10 mouse cellular contexts compared by ENCODE assay signal in genomic region chr7:88320628-88321336, GRCm38 (mm10). TPM values are rescaled to one million over a fixed set of nuclear protein-coding genes. Genes with fewer than 3 reads are reported as not detected.
A peak's percentile ranks its signal among the peaks of the same experiment; 100 is the strongest.
DNase-seq lines count a peak whose midpoint lies in the region; ATAC-seq and TF ChIP-seq lines count a peak whose summit lies in the region.
"Had no signal": no experiment of that assay in that cellular context is flagged by ENCODE, and none has a peak within 500 bp of the region (broad histone marks: within the 10 kb centered on the region; RNA-seq: fewer than 3 reads in every experiment).

No protein-coding gene starts in this region.

- H3K4me3 ChIP-seq in hindbrain, postnatal 0 days (ENCODE audit: low read length) = no peak overlapping the region
- H3K4me3 ChIP-seq in hindbrain, embryonic 13.5 days = no peak overlapping the region
- H3K4me3 ChIP-seq in forebrain, embryonic 12.5 days (replicated peaks) = no peak overlapping the region
- H3K4me3 ChIP-seq in layer of hippocampus, adult 2 months = no peak overlapping the region; the same call in 1 of the 2 replicates
- H3K4me3 ChIP-seq in neural tube, embryonic 15.5 days (replicated peaks) = no peak overlapping the region
- H3K4me3 ChIP-seq: heart, embryonic 13.5 days had no signal

- H3K4me2 ChIP-seq in hindbrain, postnatal 0 days (ENCODE audit: low read depth, low read length) = no peak overlapping the region
- H3K4me2 ChIP-seq in hindbrain, embryonic 13.5 days = no peak overlapping the region
- no peak overlapping the region for H3K4me2 ChIP-seq in forebrain, embryonic 12.5 days
- H3K4me2 ChIP-seq in neural tube, embryonic 15.5 days = no peak overlapping the region
- H3K4me2 ChIP-seq: heart, embryonic 13.5 days had no signal

- 57% methylated on average over 12 of the region's 12 CpGs for WGBS in hindbrain, postnatal 0 days
- WGBS in hindbrain, embryonic 13.5 days = 76% methylated on average over 12 of the region's 12 CpGs
- 67% methylated on average over 12 of the region's 12 CpGs for WGBS in forebrain, embryonic 12.5 days
- WGBS in neural tube, embryonic 15.5 days = 51% methylated on average over 12 of the region's 12 CpGs

- DNase-seq in hindbrain, postnatal 0 days (ENCODE audit: low spot score) = peak; percentile 9
- peak; percentile 47 to 55 for DNase-seq in layer of hippocampus, adult 2 months (ENCODE audit: low spot score in 2 of 2)
- no peak for DNase-seq in adrenal gland, adult (ENCODE audit: inconsistent age in 2 of 2, low spot score in 1 of 2)
- DNase-seq in retina, embryonic 14.5 days (ENCODE audit: low spot score) = no peak
- DNase-seq in kidney, postnatal 25 days = no peak

- TF ChIP-seq CTCF in hindbrain, postnatal 0 days (IDR thresholded peaks at IDR 0.05; ENCODE audit: low read depth) = no peak
- no peak for TF ChIP-seq CTCF in layer of hippocampus, adult 2 months (conservative IDR thresholded peaks at IDR 0.05)

- no peak overlapping the region for H3K9ac ChIP-seq in hindbrain, postnatal 0 days (replicated peaks; ENCODE audit: low read length)
- H3K9ac ChIP-seq in hindbrain, embryonic 13.5 days = no peak overlapping the region
- H3K9ac ChIP-seq in forebrain, embryonic 12.5 days = no peak overlapping the region
- no peak overlapping the region for H3K9ac ChIP-seq in neural tube, embryonic 15.5 days (replicated peaks)
- H3K9ac ChIP-seq: heart, embryonic 13.5 days had no signal

- no peaks in the 10 kb centered on the region for H3K27me3 ChIP-seq in hindbrain, postnatal 0 days (ENCODE audit: insufficient read depth, low read length)
- H3K27me3 ChIP-seq in hindbrain, embryonic 13.5 days = no peaks in the 10 kb centered on the region
- H3K27me3 ChIP-seq in forebrain, embryonic 12.5 days = no peaks in the 10 kb centered on the region
- H3K27me3 ChIP-seq in neural tube, embryonic 15.5 days (replicated peaks) = no peaks in the 10 kb centered on the region
- H3K27me3 ChIP-seq: heart, embryonic 13.5 days had no signal

- no peaks in the 10 kb centered on the region for H3K9me3 ChIP-seq in hindbrain, postnatal 0 days (ENCODE audit: low read length)
- no peaks in the 10 kb centered on the region for H3K9me3 ChIP-seq in hindbrain, embryonic 13.5 days
- no peaks in the 10 kb centered on the region for H3K9me3 ChIP-seq in forebrain, embryonic 12.5 days
- H3K9me3 ChIP-seq in neural tube, embryonic 15.5 days (replicated peaks) = no peaks in the 10 kb centered on the region
- H3K9me3 ChIP-seq: G1E; heart, embryonic 13.5 days had no signal

- H3K27ac ChIP-seq in hindbrain, postnatal 0 days = no peak overlapping the region
- no peak overlapping the region for H3K27ac ChIP-seq in hindbrain, embryonic 13.5 days
- H3K27ac ChIP-seq in forebrain, embryonic 12.5 days = no peak overlapping the region
- H3K27ac ChIP-seq in layer of hippocampus, adult 2 months = no peak overlapping the region
- no peak overlapping the region for H3K27ac ChIP-seq in neural tube, embryonic 15.5 days (replicated peaks)
- H3K27ac ChIP-seq: heart, embryonic 13.5 days had no signal

- ATAC-seq in hindbrain, postnatal 0 days = no peak
- ATAC-seq in hindbrain, embryonic 13.5 days (ENCODE audit: low FRiP score) = no peak
- ATAC-seq in forebrain, embryonic 12.5 days (ENCODE audit: low FRiP score) = peak; percentile 27; the same call in 1 of the 2 replicates
- peak; percentile 55; the same call in 1 of the 2 replicates for ATAC-seq in neural tube, embryonic 15.5 days (ENCODE audit: low FRiP score)

- H3K36me3 ChIP-seq in hindbrain, postnatal 0 days (ENCODE audit: insufficient read depth, low read length) = no peaks in the 10 kb centered on the region
- H3K36me3 ChIP-seq in hindbrain, embryonic 13.5 days = no peaks in the 10 kb centered on the region
- no peaks in the 10 kb centered on the region for H3K36me3 ChIP-seq in forebrain, embryonic 12.5 days (replicated peaks)
- no peaks in the 10 kb centered on the region for H3K36me3 ChIP-seq in neural tube, embryonic 15.5 days
- H3K36me3 ChIP-seq: G1E; heart, embryonic 13.5 days had no signal

- H3K4me1 ChIP-seq in hindbrain, postnatal 0 days (ENCODE audit: insufficient read depth, low read length) = no peaks in the 10 kb centered on the region
- H3K4me1 ChIP-seq in hindbrain, embryonic 13.5 days (replicated peaks) = no peaks in the 10 kb centered on the region
- H3K4me1 ChIP-seq in forebrain, embryonic 12.5 days = no peaks in the 10 kb centered on the region; the same call in 1 of the 2 replicates
- peaks cover 5% of the 10 kb centered on the region; the same call in 1 of the 2 replicates for H3K4me1 ChIP-seq in neural tube, embryonic 15.5 days

RNA-seq across cellular contexts. Expression of gene Ctsc, which starts 42.9 kb away (rescaled TPM):
- total RNA-seq in hindbrain, postnatal 0 days (2014; rRNA removed) = 9.6 and 20.5 TPM in 2 replicates
- polyA plus RNA-seq in hindbrain, postnatal 0 days (2015; fragmentation: Nextera tagmentation; extraction: Ambion mirVana) = 21.2 and 23.8 TPM in 2 replicates
- polyA plus RNA-seq in hindbrain, embryonic 13.5 days (2015; fragmentation: Nextera tagmentation; extraction: Ambion mirVana) = 17.8 and 20.6 TPM in 2 replicates
- 12.2 and 13.5 TPM in 2 replicates for polyA plus RNA-seq in forebrain, embryonic 12.5 days (2016; fragmentation: Nextera tagmentation; extraction: Ambion mirVana)
- total RNA-seq in layer of hippocampus, adult 2 months (2021) = 10 to 100 TPM; 13.2 to 15.3 TPM
- 18.5 and 28.7 TPM in 2 replicates for polyA plus RNA-seq in neural tube, embryonic 15.5 days (2015; fragmentation: Nextera tagmentation; extraction: Ambion mirVana)
- polyA plus RNA-seq: G1E had no signal

Comparison
In these comparisons a context has a peak if more than half of its experiments do, and no peak if none do; other contexts are left out.
1. ATAC-seq: peak in forebrain, embryonic 12.5 days (single experiment) and neural tube, embryonic 15.5 days (single experiment); none in hindbrain, postnatal 0 days (single experiment) and hindbrain, embryonic 13.5 days (single experiment).
2. DNase-seq: peak in hindbrain, postnatal 0 days (single experiment) and layer of hippocampus, adult 2 months (2 of 2); none in adrenal gland, adult (0 of 2), retina, embryonic 14.5 days (single experiment) and kidney, postnatal 25 days (0 of 2).